Mouse (Mus musculus): ENCODE results near the gene Pitpnb. TPM values are rescaled to one million over a fixed set of nuclear protein-coding genes. Genes with fewer than 3 reads are reported as not detected.

Gene Pitpnb
- polyA plus RNA-seq, 1 experiment from 2014 or later, result 61.2 TPM

GRCm38 (mm10) chr5:111378126-111378993 is 47.8 kb downstream of the Pitpnb start:
- peak; percentile 62; the same call in 1 of the 2 replicates for ATAC-seq (ENCODE audit: low FRiP score, low TSS enrichment)
- no peak overlapping the region for H3K4me2 ChIP-seq (replicated peaks; ENCODE audit: low read depth)
- H3K27me3 ChIP-seq (ENCODE audit: control insufficient read depth, insufficient read depth, low read length), result no peaks in the 10 kb centered on the region
- no peak overlapping the region for H3K4me3 ChIP-seq (ENCODE audit: low read depth, low read length)
- H3K36me3 ChIP-seq (ENCODE audit: control insufficient read depth, insufficient read depth, low read length), result peaks cover 24% of the 10 kb centered on the region
- peak; percentile 34 for DNase-seq (ENCODE audit: low spot score)
- H3K9ac ChIP-seq (ENCODE audit: low read length), result no peak overlapping the region
- H3K4me1 ChIP-seq (replicated peaks; ENCODE audit: control insufficient read depth, insufficient read depth), result no peaks in the 10 kb centered on the region
- no peak overlapping the region for H3K27ac ChIP-seq (replicated peaks)
- TF ChIP-seq EP300 (optimal IDR thresholded peaks at IDR 0.05) (no peak), CTCF (IDR thresholded peaks at IDR 0.05; ENCODE audit: low read depth) (peak; percentile 62)
- WGBS, result 51% methylated on average over 7 of the region's 7 CpGs
- no peaks in the 10 kb centered on the region for H3K9me3 ChIP-seq (ENCODE audit: control insufficient read depth, low read length)

DNA sequence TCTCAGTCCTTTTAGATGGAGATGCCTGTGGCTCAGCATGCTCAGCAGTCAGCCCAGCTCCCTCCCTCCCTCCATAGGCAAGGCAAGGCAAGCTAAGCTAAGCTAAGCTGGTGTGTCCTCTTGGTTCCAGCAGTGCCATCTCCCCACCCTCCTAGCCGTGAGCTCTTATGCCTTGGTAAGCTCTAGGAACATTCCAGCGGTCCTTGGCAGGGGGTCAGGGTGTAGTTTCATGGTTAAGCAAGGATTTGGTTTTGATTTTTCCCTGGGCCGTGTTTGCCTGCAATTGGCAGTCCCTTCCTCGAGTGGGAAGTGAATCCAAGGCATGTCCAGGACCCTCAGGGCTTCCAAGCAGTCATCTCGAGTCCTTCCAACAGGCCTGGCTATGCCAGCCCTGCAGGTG is 52.8 kb downstream of the Pitpnb start:
- Histone ChIP-seq H3K4me2 (replicated peaks; ENCODE audit: low read depth) (no peak overlapping the region), H3K27me3 (ENCODE audit: control insufficient read depth, insufficient read depth, low read length) (no peaks in the 10 kb centered on the region), H3K27ac (replicated peaks) (no peak overlapping the region), H3K9me3 (ENCODE audit: control insufficient read depth, low read length) (no peaks in the 10 kb centered on the region), H3K4me1 (replicated peaks; ENCODE audit: control insufficient read depth, insufficient read depth) (no peaks in the 10 kb centered on the region), H3K4me3 (ENCODE audit: low read depth, low read length) (no peak overlapping the region), H3K36me3 (ENCODE audit: control insufficient read depth, insufficient read depth, low read length) (peaks cover 27% of the 10 kb centered on the region), H3K9ac (ENCODE audit: low read length) (no peak overlapping the region)
- 80% methylated on average over 5 of the region's 5 CpGs for WGBS
- DNase-seq (ENCODE audit: low spot score), result no peak
- TF ChIP-seq EP300 (optimal IDR thresholded peaks at IDR 0.05), result no peak
- TF ChIP-seq CTCF (IDR thresholded peaks at IDR 0.05; ENCODE audit: low read depth), result no peak
- ATAC-seq (ENCODE audit: low FRiP score, low TSS enrichment), result no peak

- Histone ChIP-seq H3K27ac (replicated peaks) (no peak overlapping the region), H3K36me3 (ENCODE audit: control insufficient read depth, insufficient read depth, low read length) (no peaks in the 10 kb centered on the region), H3K27me3 (ENCODE audit: control insufficient read depth, insufficient read depth, low read length) (no peaks in the 10 kb centered on the region), H3K4me1 (replicated peaks; ENCODE audit: control insufficient read depth, insufficient read depth) (peaks cover 12% of the 10 kb centered on the region; the same call in 1 of the 2 replicates), H3K4me2 (replicated peaks; ENCODE audit: low read depth) (no peak overlapping the region), H3K9ac (ENCODE audit: low read length) (no peak overlapping the region), H3K4me3 (ENCODE audit: low read depth, low read length) (no peak overlapping the region), H3K9me3 (ENCODE audit: control insufficient read depth, low read length) (no peaks in the 10 kb centered on the region)
- DNase-seq (ENCODE audit: low spot score) (no peak), ATAC-seq (ENCODE audit: low FRiP score, low TSS enrichment) (no peak)
- TF ChIP-seq CTCF (IDR thresholded peaks at IDR 0.05; ENCODE audit: low read depth) (no peak), EP300 (optimal IDR thresholded peaks at IDR 0.05) (no peak)
- 70% methylated on average over 10 of the region's 10 CpGs for WGBS
These were observed 60.3 kb downstream of the Pitpnb start for GRCm38 (mm10) chr5:111390911-111391310.

- DNase-seq (ENCODE audit: low spot score), result no peak
- H3K9me3 ChIP-seq (ENCODE audit: control insufficient read depth, low read length), result no peaks in the 10 kb centered on the region
- no peak overlapping the region for H3K9ac ChIP-seq (ENCODE audit: low read length)
- H3K27me3 ChIP-seq (ENCODE audit: control insufficient read depth, insufficient read depth, low read length), result no peaks in the 10 kb centered on the region
- no peak for ATAC-seq (ENCODE audit: low FRiP score, low TSS enrichment)
- 83% methylated on average over 6 of the region's 6 CpGs for WGBS
- no peak overlapping the region for H3K4me2 ChIP-seq (replicated peaks; ENCODE audit: low read depth)
- H3K27ac ChIP-seq (replicated peaks), result no peak overlapping the region
- TF ChIP-seq EP300 (optimal IDR thresholded peaks at IDR 0.05), result no peak
- TF ChIP-seq CTCF (IDR thresholded peaks at IDR 0.05; ENCODE audit: low read depth), result no peak
- H3K4me1 ChIP-seq (replicated peaks; ENCODE audit: control insufficient read depth, insufficient read depth), result peaks cover 15% of the 10 kb centered on the region; the same call in 1 of the 2 replicates
- H3K36me3 ChIP-seq (ENCODE audit: control insufficient read depth, insufficient read depth, low read length), result no peaks in the 10 kb centered on the region
- no peak overlapping the region for H3K4me3 ChIP-seq (ENCODE audit: low read depth, low read length)
These were observed 60.9 kb downstream of the Pitpnb start for GRCm38 (mm10) chr5:111391485-111391884.

DNA sequence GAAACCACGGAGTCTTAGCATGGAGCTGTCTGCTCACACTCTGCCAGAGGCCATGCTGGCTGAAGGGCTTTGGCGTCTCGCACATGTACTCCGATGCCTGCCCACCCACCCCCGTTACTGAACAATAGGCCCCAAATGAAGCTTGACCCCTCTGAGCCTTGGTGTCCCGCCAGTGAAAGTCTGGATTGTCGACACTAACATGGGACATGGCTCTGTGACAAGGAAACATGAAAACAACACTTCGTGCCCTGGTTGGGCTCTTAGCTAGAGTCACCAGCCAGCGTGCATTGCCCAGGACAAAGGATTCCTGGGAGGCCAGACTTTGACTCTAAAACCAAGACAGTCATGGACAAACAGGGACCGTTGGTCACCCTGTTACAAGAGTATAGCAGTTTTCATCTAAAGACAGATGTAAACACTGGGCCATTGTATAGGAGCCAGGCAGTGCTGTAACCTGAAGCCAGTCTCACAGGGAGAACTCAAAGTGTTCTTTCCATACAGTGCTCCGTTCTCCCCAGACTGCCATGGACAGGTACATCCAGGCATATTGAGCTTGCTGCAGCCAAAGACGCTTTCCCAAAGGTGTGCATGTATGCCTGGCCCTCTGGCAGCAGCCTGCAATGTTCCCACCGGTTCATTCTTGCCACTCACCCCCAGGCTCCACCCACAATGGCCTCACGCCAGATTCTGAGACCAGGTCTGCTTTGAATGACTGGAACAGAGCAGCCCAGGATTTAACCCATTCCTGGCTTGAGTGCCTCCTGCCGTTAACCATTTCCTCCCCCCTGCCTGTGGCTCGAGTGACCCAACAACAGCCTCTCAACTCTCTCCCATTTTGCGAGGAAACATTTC is 63.0 kb downstream of the Pitpnb start:
- peak; percentile 90 for DNase-seq (ENCODE audit: low spot score)
- Histone ChIP-seq H3K4me3 (ENCODE audit: low read depth, low read length) (no peak overlapping the region), H3K36me3 (ENCODE audit: control insufficient read depth, insufficient read depth, low read length) (no peaks in the 10 kb centered on the region), H3K9me3 (ENCODE audit: control insufficient read depth, low read length) (no peaks in the 10 kb centered on the region), H3K9ac (ENCODE audit: low read length) (no peak overlapping the region; the same call in 1 of the 2 replicates), H3K27me3 (ENCODE audit: control insufficient read depth, insufficient read depth, low read length) (no peaks in the 10 kb centered on the region), H3K4me2 (replicated peaks; ENCODE audit: low read depth) (peak overlapping the region; percentile 36), H3K4me1 (replicated peaks; ENCODE audit: control insufficient read depth, insufficient read depth) (peaks cover 15% of the 10 kb centered on the region; the same call in 1 of the 2 replicates), H3K27ac (replicated peaks) (no peak overlapping the region)
- WGBS, result 17% methylated on average over 17 of the region's 17 CpGs
- no peak for TF ChIP-seq EP300 (optimal IDR thresholded peaks at IDR 0.05)
- peak; percentile 74 for ATAC-seq (ENCODE audit: low FRiP score, low TSS enrichment)

All from stomach, postnatal 0 days (tissue).